11 mouse cellular contexts compared by ENCODE assay signal in the genomic region with DNA sequence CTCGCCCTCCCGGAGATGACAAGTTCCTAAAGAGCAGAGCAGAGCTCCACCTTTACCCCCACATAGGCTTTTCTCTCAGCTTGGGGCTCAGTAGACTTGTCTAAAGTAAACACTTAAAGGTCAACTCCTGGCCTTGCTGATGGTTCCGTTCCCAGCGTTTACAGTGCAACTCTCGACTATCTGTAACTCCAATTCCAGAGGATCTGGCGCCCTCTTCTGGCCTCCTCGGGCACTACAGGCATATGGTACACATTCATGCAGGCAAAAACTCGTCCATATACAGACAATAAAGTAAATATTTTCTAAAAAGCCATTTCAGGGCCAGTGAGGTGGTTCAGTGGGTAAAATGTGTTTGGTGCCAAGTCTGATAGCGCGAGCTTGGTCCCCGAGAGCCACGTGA. TPM values are rescaled to one million over a fixed set of nuclear protein-coding genes. Genes with fewer than 3 reads are reported as not detected.
DNase-seq lines count a peak whose midpoint lies in the region; ATAC-seq lines count a peak whose summit lies in the region.
"Had no signal": no experiment of that assay in that cellular context is flagged by ENCODE, and none has a peak within 500 bp of the region (broad histone marks: within the 10 kb centered on the region; RNA-seq: fewer than 3 reads in every experiment).

No protein-coding gene starts in this region.

- H3K4me3 ChIP-seq in limb, embryonic 11.5 days (ENCODE audit: low read depth, low read length), result no peak overlapping the region
- H3K4me3 ChIP-seq in limb, embryonic 10.5 days, result no peak overlapping the region
- H3K4me3 ChIP-seq: limb, embryonic 13.5 days had no signal

- no peaks in the 10 kb centered on the region for H3K9me3 ChIP-seq in limb, embryonic 11.5 days (ENCODE audit: control insufficient read depth, low read length)
- no peaks in the 10 kb centered on the region for H3K9me3 ChIP-seq in limb, embryonic 10.5 days (replicated peaks)
- H3K9me3 ChIP-seq: G1E; limb, embryonic 13.5 days had no signal

- WGBS in limb, embryonic 11.5 days, result 61% methylated on average over 12 of the region's 12 CpGs
- 69% methylated on average over 12 of the region's 12 CpGs for WGBS in limb, embryonic 10.5 days

- H3K4me2 ChIP-seq in limb, embryonic 11.5 days (ENCODE audit: low read depth, severe bottlenecking), result no peak overlapping the region
- H3K4me2 ChIP-seq: limb, embryonic 13.5 days had no signal

- peaks cover 11% of the 10 kb centered on the region for H3K4me1 ChIP-seq in limb, embryonic 11.5 days (ENCODE audit: control insufficient read depth, insufficient read depth, low read length)
- H3K4me1 ChIP-seq in limb, embryonic 10.5 days, result peaks cover 18% of the 10 kb centered on the region

- H3K36me3 ChIP-seq in limb, embryonic 11.5 days (ENCODE audit: control insufficient read depth, insufficient read depth, low read length), result no peaks in the 10 kb centered on the region
- peaks cover 15% of the 10 kb centered on the region for H3K36me3 ChIP-seq in limb, embryonic 10.5 days

- no peak for ATAC-seq in limb, embryonic 11.5 days (ENCODE audit: insufficient number of reproducible peaks, low FRiP score, low TSS enrichment, low read depth)
- no peak for ATAC-seq in erythroblast, adult 5-6 weeks (replicated peaks; ENCODE audit: low FRiP score, poor library complexity, severe bottlenecking)

- peak; percentile 30 for DNase-seq in cerebellum, adult 9-10 months
- no peak for DNase-seq in cerebellum, adult 9-11 months
- DNase-seq in limb, embryonic 11.5 days (ENCODE audit: low spot score), result peak; percentile 52
- no peak for DNase-seq in limb, embryonic 10.5 days (ENCODE audit: low spot score)
- peak; percentile 52 to 69 for DNase-seq in CD8-positive naive resting alpha-beta T cell, adult 2 months (ENCODE audit: low read depth in 2 of 2, low spot score in 2 of 2)
- peak; percentile 49 for DNase-seq in lung, postnatal 36 days
- DNase-seq in ovary, adult 18-20 months (ENCODE audit: low spot score), result no peak

- no peaks in the 10 kb centered on the region for H3K27me3 ChIP-seq in limb, embryonic 11.5 days (ENCODE audit: control insufficient read depth, insufficient read depth, low read length)
- H3K27me3 ChIP-seq in limb, embryonic 10.5 days (ENCODE audit: low read depth, poor library complexity, severe bottlenecking), result no peaks in the 10 kb centered on the region
- H3K27me3 ChIP-seq: limb, embryonic 13.5 days had no signal

- no peak overlapping the region for H3K27ac ChIP-seq in limb, embryonic 11.5 days (replicated peaks; ENCODE audit: low read depth, low read length)
- no peak overlapping the region for H3K27ac ChIP-seq in limb, embryonic 10.5 days
- H3K27ac ChIP-seq: limb, embryonic 13.5 days had no signal

- H3K9ac ChIP-seq in limb, embryonic 11.5 days (ENCODE audit: low read length), result no peak overlapping the region
- H3K9ac ChIP-seq: limb, embryonic 13.5 days had no signal

RNA-seq across cellular contexts. Expression of a gene that starts 35.2 kb away (rescaled TPM):
- polyA plus RNA-seq in limb, embryonic 11.5 days (2014; fragmentation: Nextera tagmentation; extraction: Ambion mirVana), result 17.2 and 20.9 TPM in 2 replicates
- 18.9 and 21.6 TPM in 2 replicates for polyA plus RNA-seq in limb, embryonic 10.5 days (2016; fragmentation: Nextera tagmentation; extraction: Ambion mirVana)
- 0.21 TPM in 1 of 2 replicates, not detected in the other for total RNA-seq in erythroblast, adult 5-6 weeks (2015; ENCODE audit: low replicate concordance)
- total RNA-seq in erythroblast, adult 5-6 weeks (2017; ENCODE audit: low replicate concordance), result 0.70 and 0.77 TPM in 2 replicates
- total RNA-seq: monocyte, adult 5-6 weeks had no signal

Comparison
In these comparisons a context has a peak if more than half of its experiments do, and no peak if none do; other contexts are left out.
1. DNase-seq: peak in cerebellum, adult 9-10 months (single experiment), limb, embryonic 11.5 days (single experiment), CD8-positive naive resting alpha-beta T cell, adult 2 months (2 of 2) and lung, postnatal 36 days (single experiment); none in cerebellum, adult 9-11 months (single experiment), limb, embryonic 10.5 days (single experiment) and ovary, adult 18-20 months (single experiment).